Mouse (Mus musculus): ENCODE measurements around the gene Plcb4. TPM values are rescaled to one million over a fixed set of nuclear protein-coding genes. Genes with fewer than 3 reads are reported as not detected.

The Plcb4 gene
- total and polyA plus RNA-seq, 3 experiments, result not detected

DNA sequence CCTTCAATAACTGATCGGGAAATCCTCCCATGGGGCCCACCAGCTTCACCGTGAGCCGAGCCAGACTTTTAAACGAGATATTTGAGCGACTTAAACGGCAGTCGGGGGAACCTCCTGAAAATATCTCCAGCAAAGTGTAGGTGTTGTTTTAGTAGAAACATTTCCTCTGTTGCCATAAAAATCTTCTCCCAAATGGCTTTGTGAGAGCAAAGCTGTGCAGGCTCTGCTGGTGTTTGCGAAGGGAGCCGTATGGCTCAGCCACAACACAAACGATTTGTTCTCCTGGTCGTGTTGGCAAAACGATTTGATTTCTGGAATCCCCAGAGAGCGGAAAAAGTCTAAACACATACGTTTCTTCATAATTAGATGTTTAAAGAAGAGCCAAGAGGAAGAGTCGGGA is 90.8 kb downstream of the Plcb4 start:
- no peaks in the 10 kb centered on the region for H3K27me3 ChIP-seq (replicated peaks)
- in situ Hi-C loops (cut with MboI; ENCODE audit: low pct_ligation_motif_present, low pct_unique_long_range_greater_than_20kb, low sequenced_read_pairs), result no loop called here
- peaks cover 75% of the 10 kb centered on the region for H3K9me3 ChIP-seq (replicated peaks; ENCODE audit: low read length)
- no peaks in the 10 kb centered on the region for H3K36me3 ChIP-seq (replicated peaks in 1 of 2; ENCODE audit: control insufficient read depth in 1 of 2, insufficient read depth in 1 of 2, low read length in 1 of 2)
- no peak overlapping the region for H3K4me3 ChIP-seq (replicated peaks in 1 of 3; ENCODE audit: low read depth in 2 of 3, low read length in 2 of 3, poor library complexity in 1 of 3)
- H3K79me2 ChIP-seq (replicated peaks; ENCODE audit: control insufficient read depth, extremely low read depth, insufficient read depth, poor library complexity, severe bottlenecking), result no peaks in the 10 kb centered on the region
- H3K4me2 ChIP-seq (ENCODE audit: insufficient read depth, low read depth, poor library complexity, severe bottlenecking), result no peak overlapping the region
- dilution Hi-C loops (cut with MboI; ENCODE audit: extremely low pct_ligation_motif_present, extremely low pct_unique_long_range_greater_than_20kb, low sequenced_read_pairs), result no loop called here
- no peak for TF ChIP-seq ZNF384 (IDR thresholded peaks at IDR 0.05; ENCODE audit: low read depth, low read length)
- no peak for TF ChIP-seq ELF1 (IDR thresholded peaks at IDR 0.05; ENCODE audit: low read depth, low read length)
- TF ChIP-seq ZKSCAN1 (IDR thresholded peaks at IDR 0.05; ENCODE audit: borderline replicate concordance, low read depth, low read length), result no peak
- TF ChIP-seq TBP (conservative IDR thresholded peaks at IDR 0.05; ENCODE audit: low read depth, low read length), result no peak
- TF ChIP-seq EP300 (IDR thresholded peaks at IDR 0.05; ENCODE audit: low read length), result no peak
- no peak for TF ChIP-seq POLR2A (IDR thresholded peaks at IDR 0.05; ENCODE audit: low read depth, low read length)
- TF ChIP-seq USF2 (conservative IDR thresholded peaks at IDR 0.05; ENCODE audit: low read depth, low read length), result no peak
- TF ChIP-seq MAFK (IDR thresholded peaks at IDR 0.05; ENCODE audit: insufficient replicate concordance, low read length), result no peak
- TF ChIP-seq ETS1 (conservative IDR thresholded peaks at IDR 0.05; ENCODE audit: low read depth, low read length), result no peak
- no peak for TF ChIP-seq BHLHE40 (IDR thresholded peaks at IDR 0.05; ENCODE audit: low read depth, low read length)
- no peak for TF ChIP-seq MEF2A (IDR thresholded peaks at IDR 0.05; ENCODE audit: borderline replicate concordance, low read depth, low read length)
- TF ChIP-seq RAD21 (IDR thresholded peaks at IDR 0.05; ENCODE audit: low read depth, low read length), result no peak
- TF ChIP-seq SMC3 (IDR thresholded peaks at IDR 0.05; ENCODE audit: low read depth, low read length), result no peak
- no peak for TF ChIP-seq RCOR1 (conservative IDR thresholded peaks at IDR 0.05; ENCODE audit: low read depth, low read length)
- TF ChIP-seq IRF4 (IDR thresholded peaks at IDR 0.05; ENCODE audit: low read depth, low read length), result no peak
- TF ChIP-seq USF1 (IDR thresholded peaks at IDR 0.05; ENCODE audit: low read depth, low read length), result no peak
- TF ChIP-seq E2F4 (IDR thresholded peaks at IDR 0.05; ENCODE audit: insufficient replicate concordance, low read depth, low read length), result no peak
- no peak for TF ChIP-seq ZC3H11A (IDR thresholded peaks at IDR 0.05; ENCODE audit: low read depth, low read length)
- no peak for TF ChIP-seq MAX (IDR thresholded peaks at IDR 0.05; ENCODE audit: low read length)
- no peak overlapping the region for H3K9ac ChIP-seq (ENCODE audit: insufficient read depth, low read depth)
- H3K4me1 ChIP-seq (ENCODE audit: control insufficient read depth in 1 of 2, insufficient read depth in 2 of 2), result no peaks in the 10 kb centered on the region
- no peak overlapping the region for H3K27ac ChIP-seq (ENCODE audit: insufficient read depth, low read depth)
- no peak for DNase-seq (ENCODE audit: extremely low read depth)

GRCm38 (mm10) chr2:135750748-135751147 is 91.9 kb downstream of the Plcb4 start:
- no peak overlapping the region for H3K9ac ChIP-seq (ENCODE audit: insufficient read depth, low read depth)
- no peaks in the 10 kb centered on the region for H3K4me1 ChIP-seq (ENCODE audit: control insufficient read depth in 1 of 2, insufficient read depth in 2 of 2)
- peaks cover 74% of the 10 kb centered on the region for H3K9me3 ChIP-seq (replicated peaks; ENCODE audit: low read length)
- dilution Hi-C loops (cut with MboI; ENCODE audit: extremely low pct_ligation_motif_present, extremely low pct_unique_long_range_greater_than_20kb, low sequenced_read_pairs), result no loop called here
- no peak overlapping the region for H3K4me2 ChIP-seq (ENCODE audit: insufficient read depth, low read depth, poor library complexity, severe bottlenecking)
- H3K36me3 ChIP-seq (replicated peaks in 1 of 2; ENCODE audit: control insufficient read depth in 1 of 2, insufficient read depth in 1 of 2, low read length in 1 of 2), result no peaks in the 10 kb centered on the region
- no peaks in the 10 kb centered on the region for H3K27me3 ChIP-seq (replicated peaks)
- H3K4me3 ChIP-seq (replicated peaks in 1 of 3; ENCODE audit: low read depth in 2 of 3, low read length in 2 of 3, poor library complexity in 1 of 3), result no peak overlapping the region
- in situ Hi-C loops (cut with MboI; ENCODE audit: low pct_ligation_motif_present, low pct_unique_long_range_greater_than_20kb, low sequenced_read_pairs), result no loop called here
- H3K79me2 ChIP-seq (replicated peaks; ENCODE audit: control insufficient read depth, extremely low read depth, insufficient read depth, poor library complexity, severe bottlenecking), result no peaks in the 10 kb centered on the region
- DNase-seq (ENCODE audit: extremely low read depth), result no peak
- TF ChIP-seq ZMIZ1 (IDR thresholded peaks at IDR 0.05; ENCODE audit: low read depth, low read length) (no peak), KAT2A (IDR thresholded peaks at IDR 0.05; ENCODE audit: insufficient replicate concordance, low read length) (no peak), UBTF (IDR thresholded peaks at IDR 0.05; ENCODE audit: low read depth, low read length) (no peak), HCFC1 (IDR thresholded peaks at IDR 0.05; ENCODE audit: low read depth, low read length) (no peak), MAX (IDR thresholded peaks at IDR 0.05; ENCODE audit: low read length) (no peak), MAZ (IDR thresholded peaks at IDR 0.05; ENCODE audit: low read depth, low read length) (no peak), MEF2A (IDR thresholded peaks at IDR 0.05; ENCODE audit: borderline replicate concordance, low read depth, low read length) (no peak), ZC3H11A (IDR thresholded peaks at IDR 0.05; ENCODE audit: low read depth, low read length) (no peak), USF1 (IDR thresholded peaks at IDR 0.05; ENCODE audit: low read depth, low read length) (no peak), SMC3 (IDR thresholded peaks at IDR 0.05; ENCODE audit: low read depth, low read length) (no peak), ETS1 (conservative IDR thresholded peaks at IDR 0.05; ENCODE audit: low read depth, low read length) (no peak), PAX5 (IDR thresholded peaks at IDR 0.05; ENCODE audit: low read length) (no peak), ZKSCAN1 (IDR thresholded peaks at IDR 0.05; ENCODE audit: borderline replicate concordance, low read depth, low read length) (no peak)
- no peak overlapping the region for H3K27ac ChIP-seq (ENCODE audit: insufficient read depth, low read depth)

Data from CH12.LX (cell line).